Mouse (Mus musculus) heart, postnatal 0 days (tissue): ENCODE results near the gene Ankle1. TPM values are rescaled to one million over a fixed set of nuclear protein-coding genes. Genes with fewer than 3 reads are reported as not detected.

Source experiments
- ATAC-seq: fragments of 200-750 bp; cut with Nextera tagmentation; 2 replicates; pipeline ENCODE4 v1.8.0; 2017; ENCODE audit warnings: low read depth, moderate number of reproducible peaks, moderate library complexity; ENCODE audit not compliant: insufficient read depth
- DNase-seq: peaks from one replicate; pipeline ENCODE4 v3.0.0-alpha.2; 2016; ENCODE audit warnings: low spot score
- H3K27ac ChIP-seq: fragments of 300-500 bp; sonication (generic); 2 replicates; pipeline ENCODE4 v1.5.1; 2014; ENCODE audit warnings: low read depth, mild to moderate bottlenecking
- H3K27me3 ChIP-seq: fragments of 300-500 bp; sonication (generic); 2 replicates; pipeline ENCODE4 v1.6.1; 2014; ENCODE audit warnings: low read length, mixed read lengths; ENCODE audit not compliant: control insufficient read depth, insufficient read depth
- H3K36me3 ChIP-seq: fragments of 300-500 bp; sonication (generic); replicated peaks from 2 replicates; pipeline ENCODE4 v1.6.1; 2014; ENCODE audit warnings: low read length, mixed read lengths; ENCODE audit not compliant: control insufficient read depth, insufficient read depth
- H3K4me1 ChIP-seq: fragments of 300-500 bp; sonication (generic); 2 replicates; pipeline ENCODE4 v1.6.1; 2014; ENCODE audit warnings: antibody characterized with exemption; ENCODE audit not compliant: control insufficient read depth, insufficient read depth
- H3K4me2 ChIP-seq: fragments of 300-500 bp; sonication (generic); 2 replicates; pipeline ENCODE4 v1.6.1; 2014; ENCODE audit warnings: low read depth, mild to moderate bottlenecking, low read length, moderate library complexity
- H3K4me3 ChIP-seq: fragments of 300-500 bp; sonication (generic); 2 replicates; pipeline ENCODE4 v1.5.1; 2014; ENCODE audit warnings: low read depth, low read length
- H3K9ac ChIP-seq: fragments of 300-500 bp; sonication (generic); replicated peaks from 2 replicates; pipeline ENCODE4 v1.6.1; 2014; ENCODE audit warnings: low read depth, low read length, mixed read lengths
- H3K9me3 ChIP-seq: fragments of 300-500 bp; sonication (generic); replicated peaks from 2 replicates; pipeline ENCODE4 v1.6.1; 2016; ENCODE audit warnings: low read length; ENCODE audit not compliant: control insufficient read depth
- CTCF ChIP-seq: IDR thresholded peaks from 2 replicates; pipeline ENCODE4 v1.5.1; 2016; ENCODE audit warnings: antibody characterized with exemption, control low read depth, low read depth
- EP300 ChIP-seq: IDR thresholded peaks from 2 replicates; pipeline ENCODE4 v1.6.1; 2016; ENCODE audit warnings: antibody characterized with exemption, low read depth
- WGBS: fragments of 180-500 bp; shearing (Covaris S2); extraction: QIAGEN DNeasy Blood & Tissue Kit; methylation state at CpG from one replicate; pipeline ENCODE4 v1.1.7; 2014; 5-methylcytosine and 5-hydroxymethylcytosine counted together
- polyA plus RNA-seq: library from polyadenylated mRNA; unstranded; fragments of >200 nt; fragmentation: Nextera tagmentation; extraction: Ambion mirVana; gene quantifications from 2 replicates; pipeline ENCODE4 v1.2.1, GENCODE M21; 2015
- total RNA-seq: library from RNA; depleted of rRNA; stranded (reverse); fragments of >200 nt; gene quantifications from 2 replicates; pipeline ENCODE4 v1.2.3, GENCODE M21; 2014; ENCODE audit warnings: low replicate concordance

Ankle1 gene
- total and polyA plus RNA-seq, 2 experiments from 2014 or later = 5.4 to 12.1 TPM

DNA sequence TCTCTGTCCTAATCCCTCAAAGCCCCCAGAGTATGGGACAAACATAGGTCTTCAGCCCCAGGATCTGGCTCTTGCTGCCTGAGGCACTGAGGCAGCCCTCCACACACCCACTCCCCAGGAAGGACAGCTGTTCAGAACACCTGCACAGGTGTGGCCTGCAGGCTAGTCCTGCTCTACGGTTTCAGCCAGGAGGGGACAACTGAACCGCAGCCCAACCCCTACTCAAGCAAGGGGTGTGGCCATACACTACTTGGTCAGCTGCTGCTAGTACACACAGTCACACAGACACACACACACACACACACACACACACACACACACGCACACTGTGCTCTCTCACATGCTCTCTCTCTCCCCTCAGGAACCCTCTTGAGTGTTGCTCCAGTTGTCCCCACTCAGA is 21.9 kb upstream of the Ankle1 start:
- Histone ChIP-seq H3K9ac (no peak overlapping the region), H3K36me3 (no peaks in the 10 kb centered on the region), H3K9me3 (no peaks in the 10 kb centered on the region), H3K27ac (no peak overlapping the region), H3K4me3 (no peak overlapping the region), H3K27me3 (no peaks in the 10 kb centered on the region), H3K4me2 (no peak overlapping the region), H3K4me1 (peaks cover 15% of the 10 kb centered on the region)
- ATAC-seq (no peak), DNase-seq (no peak)
- 73% methylated on average over 3 of the region's 3 CpGs for WGBS
- TF ChIP-seq CTCF = no peak
- no peak for TF ChIP-seq EP300

DNA sequence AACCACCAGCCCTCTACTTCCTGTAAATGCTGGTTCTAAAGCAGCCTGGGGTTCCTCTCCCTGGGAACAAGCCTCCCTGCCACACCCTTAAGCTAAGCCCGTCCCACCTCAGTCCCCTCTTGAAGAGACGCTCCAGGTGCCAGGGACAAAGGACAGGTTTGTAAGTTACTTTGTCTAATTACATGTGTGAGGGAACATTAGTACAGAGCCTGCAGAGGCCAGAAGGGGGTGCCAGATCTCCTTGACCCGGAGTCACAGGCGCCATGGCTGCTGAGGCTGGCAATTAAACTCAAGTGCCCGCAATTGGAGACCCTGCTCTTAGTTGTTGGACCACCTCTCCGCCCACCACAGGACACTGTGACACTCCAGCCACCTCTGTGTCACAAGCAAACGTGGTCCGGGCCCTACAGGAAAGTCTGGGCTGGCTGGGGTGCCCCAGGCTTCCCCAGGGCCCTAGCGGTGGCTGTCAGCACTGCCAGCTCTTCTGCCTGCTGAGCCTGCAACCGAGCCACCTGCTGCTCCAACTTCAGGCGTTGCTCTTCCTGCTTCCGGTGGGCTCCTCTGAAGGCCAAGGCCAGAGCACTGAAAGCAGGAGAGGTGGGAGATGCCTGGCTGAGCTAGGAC is 20.5 kb upstream of the Ankle1 start:
- Histone ChIP-seq H3K4me1 (0 out of 2 replicates have a peak, but pooled peaks cover 4% of the 10 kb centered on the region), H3K9me3 (no peaks in the 10 kb centered on the region), H3K27ac (no peak overlapping the region), H3K27me3 (no peaks in the 10 kb centered on the region), H3K4me2 (no peak overlapping the region), H3K36me3 (no peaks in the 10 kb centered on the region), H3K4me3 (no peak overlapping the region), H3K9ac (no peak overlapping the region)
- TF ChIP-seq EP300 (no peak), CTCF (no peak)
- no peak for ATAC-seq
- no peak for DNase-seq
- 78% methylated on average over 12 of the region's 12 CpGs for WGBS

DNA sequence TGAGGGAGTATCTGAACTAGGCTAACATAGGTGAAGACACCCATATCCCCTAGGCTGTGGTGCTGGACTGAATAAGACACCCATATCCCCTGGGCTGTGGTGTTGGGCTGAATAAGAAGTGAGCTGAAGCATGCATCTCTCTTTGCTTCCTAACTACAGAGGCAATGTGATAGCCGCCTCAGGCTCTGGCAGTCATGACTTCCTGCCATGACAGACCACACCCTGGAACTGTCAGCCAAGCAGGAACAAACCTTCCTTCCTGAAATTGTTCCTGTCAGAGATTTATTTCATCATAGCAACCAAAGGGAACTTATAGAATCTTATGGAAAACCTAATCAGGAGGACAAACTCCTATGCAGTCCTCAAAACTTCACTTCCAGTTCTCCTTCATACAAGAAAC is 17.5 kb upstream of the Ankle1 start:
- 36% methylated on average over 1 of the region's 1 CpGs for WGBS
- no peaks in the 10 kb centered on the region for H3K27me3 ChIP-seq
- no peaks in the 10 kb centered on the region for H3K9me3 ChIP-seq
- DNase-seq (no peak), ATAC-seq (no peak)
- no peak for TF ChIP-seq CTCF
- H3K4me2 ChIP-seq = no peak overlapping the region
- no peak overlapping the region for H3K4me3 ChIP-seq
- H3K27ac ChIP-seq = no peak overlapping the region
- H3K9ac ChIP-seq = no peak overlapping the region
- H3K36me3 ChIP-seq = no peaks in the 10 kb centered on the region
- H3K4me1 ChIP-seq = no peaks in the 10 kb centered on the region

DNA sequence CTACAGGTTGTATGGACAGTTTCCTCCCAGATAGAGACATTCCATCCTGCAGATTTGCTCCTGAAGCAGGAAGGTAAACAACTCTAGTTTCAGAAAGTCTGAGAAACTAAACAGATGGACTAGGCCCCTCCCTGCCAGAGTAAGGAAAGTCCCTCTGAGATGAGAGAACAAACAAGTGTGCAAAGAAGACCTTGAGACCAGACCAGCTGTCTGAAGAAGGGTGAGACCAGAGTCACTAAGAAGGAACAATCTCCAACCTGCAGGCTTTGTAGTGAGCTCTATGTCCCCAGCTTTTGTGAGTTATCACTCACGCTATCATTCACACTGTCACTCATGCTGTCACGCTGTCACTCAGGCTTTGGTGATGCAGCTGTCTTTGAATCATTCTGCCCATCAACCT is 14.1 kb upstream of the Ankle1 start:
- H3K36me3 ChIP-seq = no peaks in the 10 kb centered on the region
- ATAC-seq (no peak), DNase-seq (no peak)
- TF ChIP-seq EP300 = no peak
- no peak for TF ChIP-seq CTCF
- H3K9ac ChIP-seq = no peak overlapping the region
- H3K27me3 ChIP-seq = no peaks in the 10 kb centered on the region
- no peaks in the 10 kb centered on the region for H3K4me1 ChIP-seq
- 82% methylated on average over 2 of the region's 2 CpGs for WGBS
- H3K4me3 ChIP-seq = no peak overlapping the region
- H3K9me3 ChIP-seq = no peaks in the 10 kb centered on the region
- H3K4me2 ChIP-seq = no peak overlapping the region
- no peak overlapping the region for H3K27ac ChIP-seq

DNA sequence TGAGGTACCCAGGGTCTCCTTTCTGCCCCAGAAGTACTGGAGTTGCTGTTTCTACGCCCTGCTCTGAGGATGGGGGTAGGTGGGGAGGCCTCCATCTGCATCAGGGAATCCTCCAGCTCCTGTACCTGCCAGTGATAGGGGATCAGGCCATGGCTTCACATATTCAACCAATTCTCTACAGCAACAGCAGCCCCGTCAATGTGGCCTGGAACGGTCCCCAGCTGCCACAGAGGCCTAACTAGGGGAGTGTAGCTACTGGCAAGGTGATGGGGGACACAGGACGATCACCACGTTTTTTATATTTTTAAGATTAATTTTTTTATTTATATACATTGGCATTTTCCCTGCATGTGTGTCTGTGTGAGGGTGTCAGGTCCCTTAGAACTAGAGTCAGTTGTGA is 13.4 kb upstream of the Ankle1 start:
- Histone ChIP-seq H3K4me3 (no peak overlapping the region), H3K4me2 (no peak overlapping the region), H3K27me3 (no peaks in the 10 kb centered on the region), H3K4me1 (no peaks in the 10 kb centered on the region), H3K27ac (no peak overlapping the region), H3K9ac (no peak overlapping the region), H3K36me3 (no peaks in the 10 kb centered on the region), H3K9me3 (no peaks in the 10 kb centered on the region)
- WGBS = 73% methylated on average over 5 of the region's 5 CpGs
- DNase-seq (no peak), ATAC-seq (no peak)
- TF ChIP-seq CTCF = no peak
- no peak for TF ChIP-seq EP300

DNA sequence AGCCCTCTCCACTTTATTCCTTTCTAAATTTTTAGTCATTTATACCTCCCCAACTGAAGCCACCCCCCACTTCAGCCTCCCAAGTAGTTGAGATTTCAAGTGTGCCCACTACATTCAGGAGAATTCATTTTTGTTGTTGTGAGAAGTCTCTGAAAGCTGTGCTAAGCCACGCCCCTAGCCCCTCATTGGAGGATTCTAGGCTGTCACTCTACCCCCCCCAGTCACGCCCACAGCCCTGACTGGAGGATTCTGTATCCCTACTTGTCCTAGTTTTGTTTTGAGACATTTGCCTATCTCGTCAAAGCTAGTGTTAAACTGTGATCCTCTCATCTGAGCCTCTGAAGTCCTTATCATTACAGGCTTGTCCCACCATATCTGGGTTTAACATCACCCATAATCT is 12.9 kb upstream of the Ankle1 start:
- H3K27ac ChIP-seq = no peak overlapping the region
- TF ChIP-seq EP300 (no peak), CTCF (no peak)
- no peak overlapping the region for H3K4me3 ChIP-seq
- H3K4me1 ChIP-seq = no peaks in the 10 kb centered on the region
- H3K9me3 ChIP-seq = no peaks in the 10 kb centered on the region
- H3K4me2 ChIP-seq = peak overlapping the region; percentile 30
- 21% methylated on average over 3 of the region's 3 CpGs for WGBS
- ATAC-seq (no peak), DNase-seq (no peak)
- no peaks in the 10 kb centered on the region for H3K36me3 ChIP-seq
- H3K9ac ChIP-seq = no peak overlapping the region
- no peaks in the 10 kb centered on the region for H3K27me3 ChIP-seq
